Mouse (Mus musculus) small intestine, adult 2 months (tissue): ENCODE measurements around the gene Scaf8. TPM values are rescaled to one million over a fixed set of nuclear protein-coding genes. Genes with fewer than 3 reads are reported as not detected.
"Not testable (repeated sequence)": the region's sequence is repeated elsewhere in the genome, so short reads cannot be mapped to it uniquely, and the experiment has no call there.

ENCODE experiments used
- H3K27ac ChIP-seq: fragments of 200-500 bp; 2 replicates; pipeline ENCODE4 v1.5.1; 2012; ENCODE audit warnings: low read depth, low read length, control low read depth, inconsistent platforms; ENCODE audit not compliant: insufficient read depth
- H3K27me3 ChIP-seq: fragments of 200-500 bp; 2 replicates; pipeline ENCODE4 v1.6.1; 2012; ENCODE audit warnings: mild to moderate bottlenecking, moderate library complexity, low read length, inconsistent platforms; ENCODE audit not compliant: control insufficient read depth, insufficient read depth
- H3K36me3 ChIP-seq: fragments of 200-500 bp; 2 replicates; pipeline ENCODE4 v1.6.1; 2012; ENCODE audit warnings: mild to moderate bottlenecking, low read length, control low read depth, inconsistent platforms; ENCODE audit not compliant: control insufficient read depth, insufficient read depth
- H3K4me1 ChIP-seq: fragments of 200-500 bp; 2 replicates; pipeline ENCODE4 v1.6.1; 2012; ENCODE audit warnings: low read length, inconsistent platforms, mixed read lengths; ENCODE audit not compliant: control insufficient read depth, insufficient read depth, insufficient read length
- H3K4me3 ChIP-seq: fragments of 200-500 bp; 2 replicates; pipeline ENCODE4 v1.5.1; 2012; ENCODE audit warnings: low read depth, mild to moderate bottlenecking, control low read depth, inconsistent platforms, low read length, moderate library complexity
- CTCF ChIP-seq: fragments of 200-500 bp; IDR thresholded peaks from 2 replicates; pipeline ENCODE4 v1.5.1; 2012; ENCODE audit warnings: low read depth, mild to moderate bottlenecking, control low read depth, inconsistent platforms, low read length, moderate library complexity, mixed read lengths; ENCODE audit not compliant: insufficient replicate concordance, insufficient read length; ENCODE audit errors: extremely low read depth
- POLR2A ChIP-seq: fragments of 200-500 bp; IDR thresholded peaks from 2 replicates; pipeline ENCODE4 v1.6.1; 2012; ENCODE audit warnings: low read depth, mild to moderate bottlenecking, control low read depth, inconsistent platforms, low read length, moderate library complexity
- WGBS: fragments of 180-500 bp; shearing (Covaris S2); methylation state at CpG from one replicate; pipeline ENCODE4 v1.1.7; 2018; 5-methylcytosine and 5-hydroxymethylcytosine counted together
- polyA plus RNA-seq: library from polyadenylated mRNA; depleted of rRNA; stranded (reverse); fragments of >200 nt; gene quantifications from 2 replicates; pipeline ENCODE4 v1.2.3, GENCODE M21; 2012; rRNA removed

Scaf8 gene
- polyA plus RNA-seq = 6.8 and 12.6 TPM in 2 replicates

DNA sequence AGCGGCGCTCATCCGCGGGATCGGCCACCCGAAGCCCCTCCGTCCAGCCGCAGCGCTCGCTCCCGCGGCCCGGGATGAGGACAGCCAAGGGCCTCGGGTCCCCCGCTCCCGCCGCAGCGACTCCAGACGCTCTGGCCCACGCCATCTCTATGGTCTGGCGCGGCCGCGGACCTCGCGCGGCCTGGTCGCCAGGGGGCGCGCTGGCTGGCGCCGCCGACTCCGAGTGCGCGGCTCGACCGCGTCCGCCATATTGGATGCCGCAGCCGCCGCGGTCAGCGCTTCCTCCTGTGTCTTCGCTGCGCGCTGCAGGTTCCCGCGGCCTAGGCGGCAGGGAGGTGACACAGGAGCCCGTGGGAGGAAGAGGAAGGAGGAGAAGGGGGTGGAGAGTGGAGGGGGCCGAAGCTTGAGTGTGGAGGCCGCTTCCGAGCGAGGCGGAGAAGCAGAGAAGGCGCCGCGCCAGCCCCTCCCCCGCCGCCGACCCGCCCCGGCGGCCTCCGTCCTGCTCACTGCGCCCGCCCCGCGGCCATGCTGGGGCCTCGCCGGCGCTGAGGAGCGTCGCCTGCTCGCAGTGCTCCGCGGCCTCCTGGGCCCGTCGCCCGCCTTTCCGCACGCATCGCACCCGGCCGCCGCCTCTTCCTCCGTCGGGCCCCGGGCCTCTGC is at the start of gene Scaf8:
Scaf8 (plus strand) TSS at position 253 of the 660 bp plus-strand sequence.
- Histone ChIP-seq H3K36me3 (no peaks in the 10 kb centered on the region; the same call in 1 of the 2 replicates), H3K27me3 (no peaks in the 10 kb centered on the region), H3K27ac (peak within 1 kb of the TSS; percentile 98), H3K4me3 (peak within 1 kb of the TSS; percentile 79), H3K4me1 (peaks cover 3% of the 10 kb centered on the region; the same call in 1 of the 2 replicates)
- peak; percentile 71 for TF ChIP-seq CTCF
- TF ChIP-seq POLR2A = no peak; the same call in 1 of the 2 replicates
- WGBS = 1% methylated on average over 85 of the region's 91 CpGs

GRCm38 (mm10) chr17:3075166-3075872 is 39.5 kb upstream of the Scaf8 start:
- Histone ChIP-seq H3K4me3 (no peak overlapping the region), H3K27me3 (no peaks in the 10 kb centered on the region), H3K27ac (no peak overlapping the region), H3K4me1 (peaks cover 9% of the 10 kb centered on the region; the same call in 1 of the 2 replicates), H3K36me3 (no peaks in the 10 kb centered on the region)
- 96% methylated on average over 9 of the region's 9 CpGs for WGBS
- TF ChIP-seq POLR2A (no peak), CTCF (no peak)

- Histone ChIP-seq H3K4me3 (no peak overlapping the region), H3K27ac (no peak overlapping the region), H3K36me3 (no peaks in the 10 kb centered on the region), H3K27me3 (no peaks in the 10 kb centered on the region), H3K4me1 (peaks cover 9% of the 10 kb centered on the region; the same call in 1 of the 2 replicates)
- WGBS = 97% methylated on average over 4 of the region's 4 CpGs
- TF ChIP-seq POLR2A (no peak), CTCF (no peak)
Observed at GRCm38 (mm10) chr17:3075873-3076245, 38.9 kb upstream of the Scaf8 start.

GRCm38 (mm10) chr17:3077936-3078335 is 36.8 kb upstream of the Scaf8 start:
- H3K27me3 ChIP-seq, H3K27ac ChIP-seq, H3K36me3 ChIP-seq, H3K4me1 ChIP-seq, H3K4me3 ChIP-seq: not testable (repeated sequence)
- WGBS = 82% methylated on average over 9 of the region's 9 CpGs

DNA sequence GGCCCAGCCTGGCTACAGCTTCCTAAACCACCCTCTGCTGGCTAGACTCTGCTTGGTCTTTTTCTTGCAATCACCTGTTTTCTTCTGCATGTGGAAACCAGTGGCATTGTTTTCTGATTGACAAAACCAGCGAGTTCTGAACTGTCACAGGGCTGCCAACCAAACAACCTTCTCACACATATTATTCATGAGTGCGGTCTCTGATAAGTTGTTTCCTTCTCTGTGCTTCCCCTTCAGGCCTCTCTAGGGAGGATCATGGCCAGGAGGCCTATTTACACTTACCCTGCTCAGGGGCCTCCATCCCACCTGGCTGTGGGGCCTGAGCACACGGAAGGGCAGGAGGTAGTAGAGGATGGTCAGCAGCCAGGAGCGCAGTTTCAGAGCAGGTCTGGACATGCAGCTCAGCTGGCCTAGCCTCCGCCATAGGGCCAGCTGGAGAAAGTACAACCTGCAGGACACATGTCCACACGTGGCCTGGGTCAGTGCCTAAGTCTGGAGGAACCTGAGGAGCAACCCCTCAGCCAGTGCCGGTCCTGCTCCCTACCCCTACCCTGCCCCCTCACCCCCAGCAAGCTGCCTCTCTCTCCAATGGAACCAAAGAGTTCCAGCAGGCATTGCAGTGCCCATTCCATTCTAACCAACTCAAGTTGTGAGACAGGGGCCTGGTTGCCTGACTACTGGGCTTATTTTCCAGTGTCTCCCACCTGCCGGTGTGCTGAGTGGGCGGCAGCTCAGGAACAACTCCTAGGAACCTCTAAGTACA is 34.0 kb upstream of the Scaf8 start:
- not testable (repeated sequence) for H3K4me1 ChIP-seq, H3K36me3 ChIP-seq, H3K4me3 ChIP-seq, H3K27ac ChIP-seq, H3K27me3 ChIP-seq
- 85% methylated on average over 8 of the region's 9 CpGs for WGBS

- not testable (repeated sequence) for H3K27me3 ChIP-seq, H3K27ac ChIP-seq, H3K4me3 ChIP-seq, H3K4me1 ChIP-seq, H3K36me3 ChIP-seq
- WGBS = 63% methylated on average over 3 of the region's 3 CpGs
Observed at GRCm38 (mm10) chr17:3081512-3082100, 33.2 kb upstream of the Scaf8 start.

DNA sequence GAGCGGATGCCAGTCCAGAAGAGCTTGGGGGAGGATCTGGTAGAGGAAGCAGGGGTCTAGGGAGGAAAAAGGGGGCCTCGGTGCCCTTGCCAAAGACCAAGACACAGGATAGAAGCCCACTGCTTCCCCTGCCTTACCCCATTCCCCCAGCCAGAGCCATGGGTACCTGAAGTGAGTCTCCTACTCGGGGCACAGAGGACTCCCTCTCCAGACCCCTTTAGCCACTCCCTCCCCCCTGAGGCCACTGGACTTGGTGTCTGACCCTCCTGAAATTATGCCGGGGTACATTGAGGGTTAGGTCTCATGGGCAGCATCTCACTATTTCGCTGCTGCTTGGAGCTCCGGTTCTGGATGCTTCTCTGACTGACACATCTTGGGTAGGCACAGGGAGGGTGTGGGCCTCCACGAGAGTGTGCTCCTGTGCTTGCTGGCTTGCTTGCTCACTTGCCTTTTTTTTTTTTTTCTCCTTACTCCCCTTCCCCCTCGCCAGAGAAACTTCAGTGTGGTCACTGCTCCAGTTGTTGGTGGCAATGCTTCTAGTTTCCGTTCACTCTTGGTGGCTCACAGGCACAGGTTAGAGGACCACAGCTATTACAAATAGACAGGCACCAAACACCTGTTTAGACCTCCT is 32.5 kb upstream of the Scaf8 start:
- not testable (repeated sequence) for H3K27ac ChIP-seq, H3K27me3 ChIP-seq, H3K4me1 ChIP-seq, H3K36me3 ChIP-seq
- peak overlapping the region; percentile 63; the same call in 1 of the 2 replicates for H3K4me3 ChIP-seq
- WGBS = 79% methylated on average over 7 of the region's 9 CpGs
